Mouse (Mus musculus) olfactory bulb, adult 2 months (tissue): Measurements from ENCODE around the gene Slc25a25.

Experiments
- CTCF ChIP-seq: fragments of 200-500 bp; IDR thresholded peaks from 2 replicates; pipeline ENCODE4 v1.5.1; 2012; ENCODE audit warnings: low read depth, mild to moderate bottlenecking, low read length, moderate library complexity; ENCODE audit not compliant: insufficient read depth
- POLR2A ChIP-seq: fragments of 200-500 bp; IDR thresholded peaks from 2 replicates; pipeline ENCODE4 v1.6.1; 2012; ENCODE audit warnings: mild to moderate bottlenecking, low read depth, low read length, moderate library complexity; ENCODE audit not compliant: insufficient read depth

- no peak for TF ChIP-seq CTCF
- TF ChIP-seq POLR2A: no peak
Measured at GRCm38 (mm10) chr2:32424796-32425195, 26.4 kb downstream of the Slc25a25 start.
